Comparison of ENCODE assay signal across 11 mouse cellular contexts in the genomic region with DNA sequence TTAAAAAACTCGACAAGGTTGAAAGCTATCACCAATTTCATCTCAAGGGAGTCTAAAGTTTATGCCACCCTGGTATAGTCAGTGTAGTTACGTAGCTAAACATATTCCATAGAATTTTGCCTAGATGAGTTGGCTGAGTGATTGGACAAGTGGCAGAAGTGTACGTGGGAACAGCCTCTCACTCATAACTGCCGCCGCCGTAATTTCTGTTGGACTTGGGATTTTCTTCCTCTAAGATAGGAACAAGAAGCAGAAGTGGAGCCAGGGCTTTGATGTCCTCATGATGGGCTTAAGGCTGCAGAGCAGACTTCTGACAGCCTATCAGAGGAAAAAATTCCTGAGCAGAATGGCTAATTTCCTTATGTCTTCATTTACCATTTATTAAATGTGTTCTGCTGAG. TPM values are rescaled to one million over a fixed set of nuclear protein-coding genes. Genes with fewer than 3 reads are reported as not detected.
DNase-seq lines count a peak whose midpoint lies in the region; ATAC-seq and TF ChIP-seq lines count a peak whose summit lies in the region.
"Had no signal": no experiment of that assay in that cellular context is flagged by ENCODE, and none has a peak within 500 bp of the region (broad histone marks: within the 10 kb centered on the region; RNA-seq: fewer than 3 reads in every experiment).

No protein-coding gene starts in this region.

- 0 out of 2 replicates have a peak, but pooled peaks have one; percentile 6 for ATAC-seq in intestine, embryonic 15.5 days
- no peak for ATAC-seq in forebrain, embryonic 14.5 days
- ATAC-seq: inflammation-experienced regulatory T-cells, adult 6 months had no signal

- no peak for TF ChIP-seq RAD21 in CH12.LX (IDR thresholded peaks at IDR 0.05; ENCODE audit: low read depth, low read length)

- H3K27ac ChIP-seq in layer of hippocampus, adult 2 months: peak overlapping the region; percentile 88
- peak overlapping the region; percentile 97 for H3K27ac ChIP-seq in CH12.LX (ENCODE audit: insufficient read depth, low read depth)
- H3K27ac ChIP-seq in intestine, embryonic 15.5 days: peak overlapping the region; percentile 54
- H3K27ac ChIP-seq in forebrain, embryonic 14.5 days (ENCODE audit: low read depth, low read length): no peak overlapping the region

- 28% methylated on average over 6 of the region's 6 CpGs for WGBS in intestine, embryonic 15.5 days
- WGBS in forebrain, embryonic 14.5 days: 86% methylated on average over 6 of the region's 6 CpGs

- no peak for TF ChIP-seq CTCF in layer of hippocampus, adult 2 months (conservative IDR thresholded peaks at IDR 0.05)
- TF ChIP-seq CTCF in CH12.LX (conservative IDR thresholded peaks at IDR 0.05 in 1 of 2, IDR thresholded peaks at IDR 0.05 in 1 of 2; ENCODE audit: low read depth in 2 of 2, low read length in 2 of 2): no peak

- peaks cover 47 to 83% of the 10 kb centered on the region in 2 experiments for H3K4me1 ChIP-seq in CH12.LX (ENCODE audit: control insufficient read depth in 1 of 2, insufficient read depth in 2 of 2)
- H3K4me1 ChIP-seq in intestine, embryonic 15.5 days (replicated peaks): peaks cover 33% of the 10 kb centered on the region
- H3K4me1 ChIP-seq in forebrain, embryonic 14.5 days (ENCODE audit: control insufficient read depth, insufficient read depth, low read length): no peaks in the 10 kb centered on the region

- H3K9me3 ChIP-seq in CH12.LX (replicated peaks; ENCODE audit: low read length): no peaks in the 10 kb centered on the region
- no peaks in the 10 kb centered on the region for H3K9me3 ChIP-seq in intestine, embryonic 15.5 days
- H3K9me3 ChIP-seq in forebrain, embryonic 14.5 days (replicated peaks; ENCODE audit: control insufficient read depth, low read length): no peaks in the 10 kb centered on the region

- peaks cover 94% of the 10 kb centered on the region for H3K79me2 ChIP-seq in CH12.LX (replicated peaks; ENCODE audit: control insufficient read depth, extremely low read depth, insufficient read depth, poor library complexity, severe bottlenecking)

- DNase-seq in frontal cortex, adult 2 months (ENCODE audit: extremely low spot score in 1 of 2, low spot score in 1 of 2): peak; percentile 57 to 66
- no peak for DNase-seq in frontal cortex, postnatal 14 days (ENCODE audit: low spot score in 2 of 2)
- DNase-seq in layer of hippocampus, adult 2 months (ENCODE audit: low spot score in 2 of 2): no peak
- DNase-seq in layer of hippocampus, adult 8-10 months (ENCODE audit: low spot score in 2 of 2): no peak
- no peak for DNase-seq in CH12.LX (ENCODE audit: extremely low read depth)
- no peak for DNase-seq in forebrain, embryonic 14.5 days (ENCODE audit: low spot score)
- DNase-seq in urinary bladder, adult 2 months (ENCODE audit: low spot score): no peak
- DNase-seq: adrenal gland, postnatal 25 days; retina, postnatal 1 day had no signal

- TF ChIP-seq POLR2A in CH12.LX (IDR thresholded peaks at IDR 0.05; ENCODE audit: low read depth, low read length): no peak

- no peak overlapping the region for H3K4me3 ChIP-seq in layer of hippocampus, adult 2 months
- no peak overlapping the region for H3K4me3 ChIP-seq in CH12.LX (replicated peaks in 1 of 3; ENCODE audit: low read depth in 2 of 3, low read length in 2 of 3, poor library complexity in 1 of 3)
- no peak overlapping the region for H3K4me3 ChIP-seq in intestine, embryonic 15.5 days (replicated peaks)
- no peak overlapping the region for H3K4me3 ChIP-seq in forebrain, embryonic 14.5 days (ENCODE audit: low read depth, low read length)

- H3K36me3 ChIP-seq in CH12.LX (replicated peaks in 1 of 2; ENCODE audit: control insufficient read depth in 1 of 2, insufficient read depth in 1 of 2, low read length in 1 of 2): peaks cover 9 to 49% of the 10 kb centered on the region in 2 experiments
- no peaks in the 10 kb centered on the region for H3K36me3 ChIP-seq in intestine, embryonic 15.5 days
- H3K36me3 ChIP-seq in forebrain, embryonic 14.5 days (ENCODE audit: control insufficient read depth, insufficient read depth, low read length): no peaks in the 10 kb centered on the region

- no peaks in the 10 kb centered on the region for H3K27me3 ChIP-seq in CH12.LX (replicated peaks)
- no peaks in the 10 kb centered on the region for H3K27me3 ChIP-seq in intestine, embryonic 15.5 days (replicated peaks)
- no peaks in the 10 kb centered on the region for H3K27me3 ChIP-seq in forebrain, embryonic 14.5 days (replicated peaks; ENCODE audit: control insufficient read depth, insufficient read depth, low read length)

- in situ Hi-C loops in CH12.LX (cut with MboI; ENCODE audit: low pct_ligation_motif_present, low pct_unique_long_range_greater_than_20kb, low sequenced_read_pairs): no loop called here

- dilution Hi-C loops in CH12.LX (cut with MboI; ENCODE audit: extremely low pct_ligation_motif_present, extremely low pct_unique_long_range_greater_than_20kb, low sequenced_read_pairs): no loop called here

- no peak overlapping the region; the same call in 1 of the 2 replicates for H3K9ac ChIP-seq in CH12.LX (ENCODE audit: insufficient read depth, low read depth)
- H3K9ac ChIP-seq in intestine, embryonic 15.5 days: no peak overlapping the region
- H3K9ac ChIP-seq in forebrain, embryonic 14.5 days (ENCODE audit: low read length): no peak overlapping the region

- H3K4me2 ChIP-seq in CH12.LX (ENCODE audit: insufficient read depth, low read depth, poor library complexity, severe bottlenecking): peak overlapping the region; percentile 65
- H3K4me2 ChIP-seq in intestine, embryonic 15.5 days (replicated peaks): no peak overlapping the region
- no peak overlapping the region for H3K4me2 ChIP-seq in forebrain, embryonic 14.5 days (ENCODE audit: low read length)

- no peak for TF ChIP-seq EP300 in CH12.LX (IDR thresholded peaks at IDR 0.05; ENCODE audit: low read length)

TF ChIP-seq in CH12.LX, 34 proteins besides CTCF, POLR2A, EP300 and RAD21:
- TF ChIP-seq MXI1 (IDR thresholded peaks at IDR 0.05; ENCODE audit: low read depth, low read length) (no peak), USF1 (IDR thresholded peaks at IDR 0.05; ENCODE audit: low read depth, low read length) (no peak), USF2 (conservative IDR thresholded peaks at IDR 0.05; ENCODE audit: low read depth, low read length) (no peak), UBTF (IDR thresholded peaks at IDR 0.05; ENCODE audit: low read depth, low read length) (no peak), HCFC1 (IDR thresholded peaks at IDR 0.05; ENCODE audit: low read depth, low read length) (no peak), E2F4 (IDR thresholded peaks at IDR 0.05; ENCODE audit: insufficient replicate concordance, low read depth, low read length) (no peak), ZKSCAN1 (IDR thresholded peaks at IDR 0.05; ENCODE audit: borderline replicate concordance, low read depth, low read length) (no peak), TBP (conservative IDR thresholded peaks at IDR 0.05; ENCODE audit: low read depth, low read length) (no peak), SIN3A (IDR thresholded peaks at IDR 0.05; ENCODE audit: low read length) (no peak), CHD2 (IDR thresholded peaks at IDR 0.05; ENCODE audit: low read length) (no peak), KAT2A (IDR thresholded peaks at IDR 0.05; ENCODE audit: insufficient replicate concordance, low read length) (no peak), BHLHE40 (IDR thresholded peaks at IDR 0.05; ENCODE audit: low read depth, low read length) (no peak), IRF4 (IDR thresholded peaks at IDR 0.05; ENCODE audit: low read depth, low read length) (no peak), GABPA (IDR thresholded peaks at IDR 0.05; ENCODE audit: insufficient replicate concordance, low read depth, low read length) (no peak)

RNA-seq across cellular contexts. Expression of gene Pkig, which starts 17.5 kb away (rescaled TPM):
- 194 and 214 TPM in 2 replicates for polyA plus RNA-seq in frontal cortex, adult 2 months (2012; rRNA removed)
- 10 to 100 TPM; 93.7 to 93.9 TPM for total RNA-seq in layer of hippocampus, adult 2 months (2021)
- total RNA-seq in layer of hippocampus, adult 8-10 months (2022): 10 to 100 TPM; 67.0 to 98.4 (median 83.6) TPM
- total RNA-seq in CH12.LX (2012; rRNA removed) (225 and 253 TPM in 2 replicates), CH12.LX (2014; rRNA removed) (227 and 228 TPM in 2 replicates)
- polyA plus RNA-seq in CH12.LX (2012; ENCODE audit: insufficient read length, low read depth): 364 and 473 TPM in 2 replicates
- 113 and 122 TPM in 2 replicates for polyA plus RNA-seq in intestine, embryonic 15.5 days (2015; fragmentation: Nextera tagmentation; extraction: Ambion mirVana)
- polyA plus RNA-seq in forebrain, embryonic 14.5 days (2014; fragmentation: Nextera tagmentation; extraction: Ambion mirVana): 163 and 181 TPM in 2 replicates
- polyA plus RNA-seq in urinary bladder, adult 2 months (2012; rRNA removed): 83.9 and 114 TPM in 2 replicates

RNA-seq across cellular contexts. Expression of gene Serinc3, which starts 30.7 kb away (rescaled TPM):
- 167 and 199 TPM in 2 replicates for polyA plus RNA-seq in frontal cortex, adult 2 months (2012; rRNA removed)
- 100 to 1,000 TPM; 198 to 204 TPM for total RNA-seq in layer of hippocampus, adult 2 months (2021)
- 100 to 1,000 TPM; 201 to 242 (median 213) TPM for total RNA-seq in layer of hippocampus, adult 8-10 months (2022)
- total RNA-seq in CH12.LX (2012; rRNA removed) (345 and 358 TPM in 2 replicates), CH12.LX (2014; rRNA removed) (411 and 467 TPM in 2 replicates)
- polyA plus RNA-seq in CH12.LX (2012; ENCODE audit: insufficient read length, low read depth): 493 and 611 TPM in 2 replicates
- polyA plus RNA-seq in intestine, embryonic 15.5 days (2015; fragmentation: Nextera tagmentation; extraction: Ambion mirVana): 45.3 and 47.1 TPM in 2 replicates
- 37.3 and 37.9 TPM in 2 replicates for polyA plus RNA-seq in forebrain, embryonic 14.5 days (2014; fragmentation: Nextera tagmentation; extraction: Ambion mirVana)
- polyA plus RNA-seq in urinary bladder, adult 2 months (2012; rRNA removed): 321 and 344 TPM in 2 replicates

Comparison
In these comparisons a context has a peak if more than half of its experiments do, and no peak if none do; other contexts are left out.
1. DNase-seq: peak in frontal cortex, adult 2 months (2 of 2); none in frontal cortex, postnatal 14 days (0 of 2), layer of hippocampus, adult 2 months (0 of 2), layer of hippocampus, adult 8-10 months (0 of 2), CH12.LX (single experiment), forebrain, embryonic 14.5 days (single experiment) and urinary bladder, adult 2 months (single experiment).